Mouse (Mus musculus) v-Abl transformed pro-B cells (cell line): ENCODE measurements around the gene Klhdc7b.

Experiments used
- in situ Hi-C, 2 experiments: fragments of 400-800 bp; cut with MboI; formaldehyde crosslinking; loops; one replicate each; pipeline ENCODE4 v1.15.1; 2025; ENCODE audit not compliant: unreplicated experiment in 2 of 2

The Klhdc7b gene

GRCm38 (mm10) chr15:89410118-89410517 is 25.4 kb downstream of the Klhdc7b start, which contains the start of gene Syce3:
Gene Syce3, minus strand, starts transcription at chr15:89410503.
- in situ Hi-C loops: no loop called here

- in situ Hi-C loops: no loop called here
These were observed 30.6 kb downstream of the Klhdc7b start for GRCm38 (mm10) chr15:89415282-89415681.

GRCm38 (mm10) chr15:89421938-89422337 is 37.2 kb downstream of the Klhdc7b start:
- in situ Hi-C loops: no loop called here

GRCm38 (mm10) chr15:89424621-89425020 is 39.9 kb downstream of the Klhdc7b start:
- in situ Hi-C loops: loop anchor here in 1 of 2 experiments (5.0 kb wide), 1 partner anchor 52 kb away; the partner anchor contains the start of gene Sco2

GRCm38 (mm10) chr15:89425711-89426121 is 41.0 kb downstream of the Klhdc7b start, which contains the start of gene Cpt1b:
Gene Cpt1b, minus strand, starts transcription at chr15:89425863.
- in situ Hi-C loops: loop anchor here in 1 of 2 experiments (5.0 kb wide), 1 partner anchor 53 kb away; the partner anchor contains the start of gene Sco2

GRCm38 (mm10) chr15:89426716-89427115 is 42.0 kb downstream of the Klhdc7b start:
- in situ Hi-C loops: loop anchor here in 1 of 2 experiments (5.0 kb wide), 1 partner anchor 54 kb away; the partner anchor contains the start of gene Sco2

GRCm38 (mm10) chr15:89428136-89428790 is 43.5 kb downstream of the Klhdc7b start:
- in situ Hi-C loops: loop anchor here in 1 of 2 experiments (5.0 kb wide), 1 partner anchor 56 kb away; the partner anchor contains the start of gene Sco2

GRCm38 (mm10) chr15:89428821-89429351 is 44.2 kb downstream of the Klhdc7b start:
- in situ Hi-C loops: loop anchor here in 1 of 2 experiments (5.0 kb wide), 1 partner anchor 57 kb away; the partner anchor contains the start of gene Sco2

- in situ Hi-C loops: loop anchor here in 1 of 2 experiments (5.0 to 10.0 kb wide), 2 partner anchors 57 to 605 kb away; partner anchors contain the start of gene Sco2
These were observed 44.9 kb downstream of the Klhdc7b start, which contains the start of the genes C730034F03Rik, Gm44502 and Chkb for GRCm38 (mm10) chr15:89429352-89430221. Gene C730034F03Rik, plus strand, starts transcription at chr15:89429589. Gene Gm44502, minus strand, starts transcription at chr15:89429696. Gene Chkb, minus strand, starts transcription at chr15:89429908.

- in situ Hi-C loops: loop anchor here in 1 of 2 experiments (10.0 kb wide), 1 partner anchor 606 kb away; no protein-coding TSS in a partner anchor
These were observed 45.6 kb downstream of the Klhdc7b start for GRCm38 (mm10) chr15:89430341-89430740.

- in situ Hi-C loops: loop anchor here in 1 of 2 experiments (10.0 kb wide), 1 partner anchor 606 kb away; no protein-coding TSS in a partner anchor
These were observed 46.1 kb downstream of the Klhdc7b start for GRCm38 (mm10) chr15:89430771-89431170.

GRCm38 (mm10) chr15:89431271-89431670 is 46.6 kb downstream of the Klhdc7b start:
- in situ Hi-C loops: loop anchor here in 1 of 2 experiments (10.0 kb wide), 1 partner anchor 606 kb away; no protein-coding TSS in a partner anchor

GRCm38 (mm10) chr15:89431806-89432205 is 47.1 kb downstream of the Klhdc7b start:
- in situ Hi-C loops: loop anchor here in 1 of 2 experiments (10.0 kb wide), 1 partner anchor 607 kb away; no protein-coding TSS in a partner anchor

GRCm38 (mm10) chr15:89432946-89433345 is 48.2 kb downstream of the Klhdc7b start:
- in situ Hi-C loops: loop anchor here in 1 of 2 experiments (10.0 kb wide), 1 partner anchor 608 kb away; no protein-coding TSS in a partner anchor

- in situ Hi-C loops: loop anchor here in 1 of 2 experiments (10.0 kb wide), 1 partner anchor 609 kb away; no protein-coding TSS in a partner anchor
These were observed 49.4 kb downstream of the Klhdc7b start for GRCm38 (mm10) chr15:89434136-89434535.

- in situ Hi-C loops: loop anchor here in 1 of 2 experiments (10.0 kb wide), 1 partner anchor 611 kb away; no protein-coding TSS in a partner anchor
These were observed 51.2 kb downstream of the Klhdc7b start for GRCm38 (mm10) chr15:89435878-89436277.
